Mouse (Mus musculus): ENCODE measurements around the gene Olfr866.

DNA sequence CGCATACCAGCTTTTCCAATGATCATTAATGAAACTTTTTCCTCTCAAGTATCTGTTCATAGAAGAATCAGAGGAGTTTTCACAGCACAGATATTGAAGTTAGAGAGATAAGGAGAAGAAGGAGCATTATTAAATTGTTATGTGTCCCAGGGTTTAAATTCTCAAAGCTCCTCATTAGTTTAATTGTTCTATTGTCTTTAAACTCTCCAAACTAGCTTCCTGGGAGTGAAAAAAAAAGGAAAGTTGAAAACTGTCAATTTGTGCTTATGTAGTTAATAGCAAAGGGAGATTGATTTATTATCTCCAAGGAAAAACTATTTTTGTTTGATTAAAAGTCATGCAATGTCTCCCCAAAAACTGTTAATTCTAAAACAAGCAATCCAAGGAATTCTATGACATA is 29.6 kb upstream of the Olfr866 start, which contains the start of gene Olfr867:
- TF ChIP-seq CTCF (IDR thresholded peaks at IDR 0.05 in 2 of 3, conservative IDR thresholded peaks at IDR 0.05 in 1 of 3; ENCODE audit: control insufficient read depth in 1 of 3, insufficient read depth in 1 of 3, low read depth in 2 of 3, low read length in 3 of 3, poor library complexity in 1 of 3, severe bottlenecking in 1 of 3), result no peak
- no peak for TF ChIP-seq MAZ (IDR thresholded peaks at IDR 0.05; ENCODE audit: low read depth, low read length)
- TF ChIP-seq MYC (IDR thresholded peaks at IDR 0.05; ENCODE audit: low read depth, low read length), result no peak
- TF ChIP-seq GATA1 (IDR thresholded peaks at IDR 0.05; ENCODE audit: low read depth, low read length), result no peak
- TF ChIP-seq MXI1 (IDR thresholded peaks at IDR 0.05; ENCODE audit: low read depth, low read length), result no peak
- TF ChIP-seq EP300 (IDR thresholded peaks at IDR 0.05; ENCODE audit: low read depth in 1 of 2, low read length in 2 of 2), result no peak
- no peak for TF ChIP-seq RAD21 (IDR thresholded peaks at IDR 0.05; ENCODE audit: low read depth, low read length)
- TF ChIP-seq POLR2A (IDR thresholded peaks at IDR 0.05; ENCODE audit: control insufficient read depth in 1 of 2, insufficient read depth in 1 of 2, low read depth in 1 of 2, low read length in 2 of 2, poor library complexity in 1 of 2), result no peak
- TF ChIP-seq ZC3H11A (IDR thresholded peaks at IDR 0.05; ENCODE audit: low read depth, low read length), result no peak
- no peak for TF ChIP-seq TCF12 (IDR thresholded peaks at IDR 0.05; ENCODE audit: low read depth, low read length)
- no peak for TF ChIP-seq UBTF (IDR thresholded peaks at IDR 0.05; ENCODE audit: borderline replicate concordance, insufficient read depth, low read depth, low read length)
- TF ChIP-seq E2F4 (IDR thresholded peaks at IDR 0.05; ENCODE audit: borderline replicate concordance, low read depth, low read length), result no peak
- TF ChIP-seq POLR2AphosphoS5 (IDR thresholded peaks at IDR 0.05; ENCODE audit: borderline replicate concordance, low read depth, low read length), result no peak
